Mouse (Mus musculus) heart, postnatal 0 days (tissue): ENCODE results near the gene Ndufa5.

Source experiments
- CTCF ChIP-seq: IDR thresholded peaks from 2 replicates; pipeline ENCODE4 v1.5.1; 2016; ENCODE audit warnings: antibody characterized with exemption, control low read depth, low read depth
- EP300 ChIP-seq: IDR thresholded peaks from 2 replicates; pipeline ENCODE4 v1.6.1; 2016; ENCODE audit warnings: antibody characterized with exemption, low read depth

GRCm38 (mm10) chr6:24504141-24504540 lies 23.7 kb downstream of the Ndufa5 start:
- TF ChIP-seq CTCF, result no peak
- TF ChIP-seq EP300, result no peak
